Mouse (Mus musculus): Measurements from ENCODE around the gene Ifitm7.

GRCm38 (mm10) chr16:14029851-14030250, 43.2 kb upstream of the Ifitm7 start:
- TF ChIP-seq CTCF (IDR thresholded peaks at IDR 0.05; ENCODE audit: low read depth) (no peak), EP300 (IDR thresholded peaks at IDR 0.05; ENCODE audit: low read depth) (no peak)
